Mouse (Mus musculus): Measurements from ENCODE around the gene Carhsp1.

Gene Carhsp1

DNA sequence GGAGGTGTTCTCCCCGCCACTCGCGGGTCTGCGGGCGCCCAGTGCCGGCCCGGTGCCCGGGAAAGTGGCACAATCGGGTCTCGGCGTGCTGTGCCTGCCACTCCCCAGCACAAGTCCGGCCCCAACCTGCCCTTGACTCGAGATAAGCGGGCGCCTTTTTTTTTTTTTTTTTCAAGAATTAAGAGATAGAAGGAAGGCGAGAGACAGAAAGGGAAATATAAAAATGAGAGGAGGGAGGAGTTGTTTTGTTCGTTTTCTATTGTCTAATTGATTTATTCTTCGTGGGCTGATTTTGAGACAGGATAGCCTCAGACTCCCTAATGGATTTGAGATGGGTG is 364 bp upstream of the Carhsp1 start:
- Histone ChIP-seq H3K4me3 (replicated peaks; ENCODE audit: low read length) (peak overlapping the region; percentile 92), H3K36me3 (ENCODE audit: insufficient read depth, low read length) (peaks cover 16% of the 10 kb centered on the region), H3K27me3 (ENCODE audit: insufficient read depth, low read length) (peaks cover 16% of the 10 kb centered on the region), H3K9me3 (ENCODE audit: low read length) (no peaks in the 10 kb centered on the region), H3K4me1 (replicated peaks; ENCODE audit: low read depth, low read length) (peaks cover 59% of the 10 kb centered on the region)
- TF ChIP-seq NANOG (IDR thresholded peaks at IDR 0.05; ENCODE audit: borderline replicate concordance, low read length) (no peak), POU5F1 (IDR thresholded peaks at IDR 0.05; ENCODE audit: borderline replicate concordance, low read length) (no peak), CTCF (conservative IDR thresholded peaks at IDR 0.05; ENCODE audit: low read length) (no peak)

GRCm38 (mm10) chr16:8670041-8671035 is 1.6 kb downstream of the Carhsp1 start:
- peaks cover 28% of the 10 kb centered on the region for H3K36me3 ChIP-seq (ENCODE audit: insufficient read depth, low read length)
- H3K4me3 ChIP-seq (replicated peaks; ENCODE audit: low read length), result peak overlapping the region; percentile 92
- TF ChIP-seq POU5F1 (IDR thresholded peaks at IDR 0.05; ENCODE audit: borderline replicate concordance, low read length) (no peak), NANOG (IDR thresholded peaks at IDR 0.05; ENCODE audit: borderline replicate concordance, low read length) (no peak), CTCF (conservative IDR thresholded peaks at IDR 0.05; ENCODE audit: low read length) (no peak)
- peaks cover 75% of the 10 kb centered on the region for H3K4me1 ChIP-seq (replicated peaks; ENCODE audit: low read depth, low read length)
- H3K27me3 ChIP-seq (ENCODE audit: insufficient read depth, low read length), result peaks cover 16% of the 10 kb centered on the region
- no peaks in the 10 kb centered on the region for H3K9me3 ChIP-seq (ENCODE audit: low read length)

DNA sequence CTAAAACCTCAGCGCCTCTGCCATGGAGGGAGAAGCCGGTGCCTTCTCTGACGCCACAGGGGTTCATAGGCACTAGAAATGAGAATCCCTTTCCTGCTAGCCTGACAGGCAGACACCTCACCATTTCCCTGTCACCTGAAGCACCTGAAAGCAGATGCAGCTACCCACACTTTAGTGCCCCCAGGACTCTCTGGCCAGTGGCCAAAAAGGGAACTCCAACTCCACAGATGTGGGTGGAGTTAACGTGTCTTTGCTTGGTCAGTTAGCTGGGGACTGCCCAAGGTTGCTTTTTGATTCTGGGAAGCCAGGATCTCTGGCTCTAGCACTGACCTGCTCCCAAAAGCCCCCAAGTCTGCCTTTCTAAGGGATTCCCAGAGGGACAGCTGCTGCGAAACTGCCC is 2.5 kb downstream of the Carhsp1 start:
- TF ChIP-seq POU5F1 (IDR thresholded peaks at IDR 0.05; ENCODE audit: borderline replicate concordance, low read length) (no peak), CTCF (conservative IDR thresholded peaks at IDR 0.05; ENCODE audit: low read length) (no peak), NANOG (IDR thresholded peaks at IDR 0.05; ENCODE audit: borderline replicate concordance, low read length) (no peak)
- Histone ChIP-seq H3K36me3 (ENCODE audit: insufficient read depth, low read length) (peaks cover 31% of the 10 kb centered on the region), H3K9me3 (ENCODE audit: low read length) (no peaks in the 10 kb centered on the region), H3K27me3 (ENCODE audit: insufficient read depth, low read length) (peaks cover 16% of the 10 kb centered on the region), H3K4me3 (replicated peaks; ENCODE audit: low read length) (peak overlapping the region; percentile 52), H3K4me1 (replicated peaks; ENCODE audit: low read depth, low read length) (peaks cover 84% of the 10 kb centered on the region)

DNA sequence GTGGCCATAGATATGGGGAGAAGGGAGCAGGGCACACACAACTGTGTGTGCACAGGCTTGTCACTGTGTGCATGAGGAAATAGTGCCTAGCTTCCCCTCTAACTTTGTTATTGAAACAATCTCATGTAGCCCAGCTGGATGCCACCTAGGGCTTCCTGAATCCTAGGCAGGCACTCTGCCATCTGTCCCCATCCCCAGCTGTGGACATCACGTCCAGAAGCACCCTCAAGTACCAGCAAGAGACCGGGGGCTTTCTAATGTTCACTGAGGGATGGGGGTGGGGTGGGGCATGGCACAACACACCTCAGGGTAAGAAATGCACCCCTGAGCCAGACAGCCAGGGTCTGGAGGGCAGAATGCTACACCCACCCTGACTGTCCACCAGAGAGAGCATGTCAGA is 3.6 kb downstream of the Carhsp1 start:
- Histone ChIP-seq H3K36me3 (ENCODE audit: insufficient read depth, low read length) (peaks cover 42% of the 10 kb centered on the region), H3K9me3 (ENCODE audit: low read length) (no peaks in the 10 kb centered on the region), H3K27me3 (ENCODE audit: insufficient read depth, low read length) (peaks cover 11% of the 10 kb centered on the region), H3K4me1 (replicated peaks; ENCODE audit: low read depth, low read length) (peaks cover 87% of the 10 kb centered on the region), H3K4me3 (replicated peaks; ENCODE audit: low read length) (peak overlapping the region; percentile 7; the same call in 1 of the 2 replicates)
- TF ChIP-seq POU5F1 (IDR thresholded peaks at IDR 0.05; ENCODE audit: borderline replicate concordance, low read length) (no peak), CTCF (conservative IDR thresholded peaks at IDR 0.05; ENCODE audit: low read length) (no peak), NANOG (IDR thresholded peaks at IDR 0.05; ENCODE audit: borderline replicate concordance, low read length) (no peak)

- Histone ChIP-seq H3K36me3 (ENCODE audit: insufficient read depth, low read length) (peaks cover 47% of the 10 kb centered on the region), H3K4me1 (replicated peaks; ENCODE audit: low read depth, low read length) (peaks cover 89% of the 10 kb centered on the region), H3K27me3 (ENCODE audit: insufficient read depth, low read length) (peaks cover 6% of the 10 kb centered on the region), H3K4me3 (replicated peaks; ENCODE audit: low read length) (peak overlapping the region; percentile 54), H3K9me3 (ENCODE audit: low read length) (no peaks in the 10 kb centered on the region)
- TF ChIP-seq NANOG (IDR thresholded peaks at IDR 0.05; ENCODE audit: borderline replicate concordance, low read length) (no peak), CTCF (conservative IDR thresholded peaks at IDR 0.05; ENCODE audit: low read length) (no peak), POU5F1 (IDR thresholded peaks at IDR 0.05; ENCODE audit: borderline replicate concordance, low read length) (no peak)
Measured at GRCm38 (mm10) chr16:8667814-8668213, 4.1 kb downstream of the Carhsp1 start.

- TF ChIP-seq POU5F1 (IDR thresholded peaks at IDR 0.05; ENCODE audit: borderline replicate concordance, low read length) (no peak), CTCF (conservative IDR thresholded peaks at IDR 0.05; ENCODE audit: low read length) (no peak), NANOG (IDR thresholded peaks at IDR 0.05; ENCODE audit: borderline replicate concordance, low read length) (no peak)
- Histone ChIP-seq H3K9me3 (ENCODE audit: low read length) (no peaks in the 10 kb centered on the region), H3K36me3 (ENCODE audit: insufficient read depth, low read length) (peaks cover 53% of the 10 kb centered on the region), H3K4me1 (replicated peaks; ENCODE audit: low read depth, low read length) (peaks cover 91% of the 10 kb centered on the region), H3K4me3 (replicated peaks; ENCODE audit: low read length) (peak overlapping the region; percentile 54), H3K27me3 (ENCODE audit: insufficient read depth, low read length) (0 out of 2 replicates have a peak, but pooled peaks cover under 1% of the 10 kb centered on the region)
Measured at GRCm38 (mm10) chr16:8667261-8667660, 4.7 kb downstream of the Carhsp1 start.

- Histone ChIP-seq H3K36me3 (ENCODE audit: insufficient read depth, low read length) (peaks cover 61% of the 10 kb centered on the region), H3K27me3 (ENCODE audit: insufficient read depth, low read length) (no peaks in the 10 kb centered on the region), H3K4me1 (replicated peaks; ENCODE audit: low read depth, low read length) (peaks cover 99% of the 10 kb centered on the region), H3K4me3 (replicated peaks; ENCODE audit: low read length) (peak overlapping the region; percentile 35; the same call in 1 of the 2 replicates), H3K9me3 (ENCODE audit: low read length) (no peaks in the 10 kb centered on the region)
- TF ChIP-seq CTCF (conservative IDR thresholded peaks at IDR 0.05; ENCODE audit: low read length) (no peak), POU5F1 (IDR thresholded peaks at IDR 0.05; ENCODE audit: borderline replicate concordance, low read length) (no peak), NANOG (IDR thresholded peaks at IDR 0.05; ENCODE audit: borderline replicate concordance, low read length) (no peak)
Measured at GRCm38 (mm10) chr16:8666452-8666851, 5.5 kb downstream of the Carhsp1 start.

GRCm38 (mm10) chr16:8665367-8665766 is 6.6 kb downstream of the Carhsp1 start:
- Histone ChIP-seq H3K36me3 (ENCODE audit: insufficient read depth, low read length) (peaks cover 72% of the 10 kb centered on the region), H3K27me3 (ENCODE audit: insufficient read depth, low read length) (no peaks in the 10 kb centered on the region), H3K4me1 (replicated peaks; ENCODE audit: low read depth, low read length) (peaks cover 99% of the 10 kb centered on the region), H3K4me3 (replicated peaks; ENCODE audit: low read length) (0 out of 2 replicates have a peak overlapping the region, but pooled peaks have one; percentile 35), H3K9me3 (ENCODE audit: low read length) (no peaks in the 10 kb centered on the region)
- no peak for TF ChIP-seq POU5F1 (IDR thresholded peaks at IDR 0.05; ENCODE audit: borderline replicate concordance, low read length)
- TF ChIP-seq CTCF (conservative IDR thresholded peaks at IDR 0.05; ENCODE audit: low read length), result no peak
- no peak for TF ChIP-seq NANOG (IDR thresholded peaks at IDR 0.05; ENCODE audit: borderline replicate concordance, low read length)
